Mouse (Mus musculus) neutrophil, adult 5-6 weeks (primary cell): ENCODE results near the gene 0610012G03Rik. TPM values are rescaled to one million over a fixed set of nuclear protein-coding genes. Genes with fewer than 3 reads are reported as not detected.

Experiments
- ATAC-seq: fragments of 151-379, 151-347 bp; 2 replicates; pipeline ENCODE4 v1.8.0; 2017; ENCODE audit warnings: mild to moderate bottlenecking, moderate TSS enrichment; ENCODE audit not compliant: insufficient number of reproducible peaks, poor library complexity, low FRiP score, severe bottlenecking; ENCODE audit errors: extremely low read depth
- total RNA-seq: library from RNA; stranded (forward); fragments of 200-1000 nt; gene quantifications from 2 replicates; pipeline ENCODE4 v1.2.3, GENCODE M21; 2017

The 0610012G03Rik gene
- total RNA-seq, 1 experiment from 2014 or later = 9.0 TPM

DNA sequence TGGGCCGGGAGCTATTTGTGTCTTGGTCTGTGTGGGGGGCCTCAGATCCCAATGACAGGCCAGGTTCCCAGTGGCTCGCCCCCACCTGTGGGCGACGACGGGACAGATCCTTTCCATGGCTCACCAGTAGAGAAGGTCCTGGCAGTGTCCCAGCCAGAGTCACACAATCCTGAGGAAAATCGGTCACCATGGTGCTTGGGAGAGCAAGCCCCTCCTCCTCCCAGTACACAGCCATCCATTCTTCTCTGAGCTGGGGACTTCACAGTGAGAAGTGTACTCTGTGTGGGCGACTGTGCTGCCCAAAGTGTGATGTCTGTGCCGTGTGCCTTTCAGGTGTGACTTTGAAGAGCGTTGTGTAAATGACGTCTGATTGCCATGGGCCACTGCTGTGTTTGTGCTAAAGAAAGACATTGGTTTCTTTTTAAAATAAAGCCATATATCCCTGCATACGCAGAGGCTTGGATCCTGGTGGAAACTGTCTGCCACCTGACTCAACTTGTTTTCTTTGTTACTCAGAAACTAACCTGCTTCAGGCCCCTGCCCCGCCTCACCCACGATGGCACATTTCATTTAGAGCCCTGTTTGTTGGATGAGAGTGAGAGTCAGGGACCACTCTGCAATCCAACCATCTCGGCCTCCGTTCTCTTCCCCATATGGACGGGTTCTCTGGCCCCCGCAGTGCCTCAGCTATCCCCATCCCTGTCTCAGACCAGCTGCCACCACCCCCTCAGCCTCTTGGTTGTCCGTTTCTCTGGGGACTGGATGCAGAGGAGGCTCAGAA lies 49.6 kb downstream of the 0610012G03Rik start:
- no peak for ATAC-seq

Other genes starting within 250 kb of the 0610012G03Rik start
- not detected in 2 replicates for gene Meltf, start 69.7 kb downstream of the 0610012G03Rik start, total RNA-seq
- not detected in 2 replicates for gene Pigz, start 14.6 kb downstream of the 0610012G03Rik start, total RNA-seq
- 13.9 and 15.1 TPM in 2 replicates for gene Ncbp2, start within 50 bp of the 0610012G03Rik start, total RNA-seq
- 15.1 and 16.5 TPM in 2 replicates for gene Senp5, start 54.8 kb upstream of the 0610012G03Rik start, total RNA-seq
- 114 and 128 TPM in 2 replicates for gene Pak2, start 130.8 kb upstream of the 0610012G03Rik start, total RNA-seq
- gene Pigx, start 151.2 kb upstream of the 0610012G03Rik start, total RNA-seq = 65.8 and 67.4 TPM in 2 replicates
- gene Cep19, start 151.3 kb upstream of the 0610012G03Rik start, total RNA-seq = 59.0 and 64.6 TPM in 2 replicates
- 142 and 149 TPM in 2 replicates for gene Nrros, start 217.1 kb upstream of the 0610012G03Rik start, total RNA-seq
- gene Bex6, start 231.3 kb upstream of the 0610012G03Rik start, total RNA-seq = 1.6 TPM in 1 of 2 replicates, not detected in the other